Mouse (Mus musculus) lung, postnatal 25 days (tissue): ENCODE measurements at regions not wholly inside any gene's neighbourhood (a gene's known extent, or its start where the extent isn't known, plus 50 kb on each side); places are given as distances from the start of the nearest gene placed in this dataset.

ENCODE experiments used
- DNase-seq: peaks from one replicate; pipeline ENCODE4 v3.0.0; 2022; ENCODE audit warnings: low spot score

GRCm38 (mm10) chr9:63850316-63850693 lies 92.5 kb upstream of the Smad3 start:
- DNase-seq: peak; percentile 10

- DNase-seq: no peak
Observed at GRCm38 (mm10) chr9:63849564-63850315, 91.9 kb upstream of the Smad3 start.

DNA sequence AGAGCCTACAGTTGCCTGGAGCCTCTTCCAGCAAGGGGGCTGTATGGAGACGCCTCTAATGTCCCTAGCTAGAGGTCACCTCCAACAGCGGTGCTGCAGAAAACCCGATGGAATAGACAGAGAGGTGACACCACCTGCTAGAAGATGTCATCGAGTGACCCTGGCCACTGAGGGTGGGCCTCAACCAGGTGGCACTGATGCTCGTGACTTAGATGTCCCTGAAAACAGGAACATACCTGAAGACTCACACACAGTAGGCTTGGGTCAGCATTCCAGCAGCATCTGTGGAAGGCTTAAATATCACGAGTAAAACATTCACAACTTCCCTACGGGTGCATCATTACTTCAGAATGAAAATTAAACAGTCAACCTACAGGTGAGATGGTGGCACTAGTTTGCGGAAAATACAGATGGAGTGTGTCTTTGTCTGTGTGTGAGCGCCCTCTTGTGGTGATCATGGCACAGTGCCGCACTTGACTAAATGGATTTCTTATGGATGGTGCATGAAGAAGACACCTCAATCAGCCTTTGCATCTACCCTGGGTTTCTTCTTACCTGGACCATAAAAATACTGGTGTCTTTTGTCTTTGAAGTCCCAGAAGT lies 86.2 kb upstream of the Smad3 start:
- peak; percentile 77 for DNase-seq

- DNase-seq: no peak
Observed at GRCm38 (mm10) chr9:63843431-63843830, 85.6 kb upstream of the Smad3 start.

DNA sequence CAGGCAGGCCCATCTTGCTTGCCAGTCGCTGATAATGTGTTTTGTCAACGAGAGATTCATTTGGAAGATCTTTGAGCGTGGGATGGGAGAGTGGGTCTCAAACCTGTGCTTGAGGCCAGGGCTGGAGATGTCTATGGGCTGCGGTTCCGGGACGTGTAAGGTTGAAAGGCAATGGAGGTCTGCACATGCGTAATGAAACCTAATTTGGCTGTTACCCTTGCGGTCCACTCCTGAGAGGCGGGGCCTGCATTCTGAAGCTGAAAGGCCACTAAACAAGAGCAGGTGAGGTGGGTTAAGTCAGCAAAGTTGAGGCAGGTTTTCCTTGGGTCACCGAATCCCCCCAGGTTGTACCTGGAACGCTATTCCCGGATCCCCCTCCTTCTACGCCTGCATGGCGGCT lies 83.3 kb upstream of the Smad3 start:
- DNase-seq: no peak

- no peak for DNase-seq
Observed at GRCm38 (mm10) chr9:63838996-63839772, 81.4 kb upstream of the Smad3 start.

GRCm38 (mm10) chr9:63837552-63837951 lies 79.8 kb upstream of the Smad3 start:
- no peak for DNase-seq

DNA sequence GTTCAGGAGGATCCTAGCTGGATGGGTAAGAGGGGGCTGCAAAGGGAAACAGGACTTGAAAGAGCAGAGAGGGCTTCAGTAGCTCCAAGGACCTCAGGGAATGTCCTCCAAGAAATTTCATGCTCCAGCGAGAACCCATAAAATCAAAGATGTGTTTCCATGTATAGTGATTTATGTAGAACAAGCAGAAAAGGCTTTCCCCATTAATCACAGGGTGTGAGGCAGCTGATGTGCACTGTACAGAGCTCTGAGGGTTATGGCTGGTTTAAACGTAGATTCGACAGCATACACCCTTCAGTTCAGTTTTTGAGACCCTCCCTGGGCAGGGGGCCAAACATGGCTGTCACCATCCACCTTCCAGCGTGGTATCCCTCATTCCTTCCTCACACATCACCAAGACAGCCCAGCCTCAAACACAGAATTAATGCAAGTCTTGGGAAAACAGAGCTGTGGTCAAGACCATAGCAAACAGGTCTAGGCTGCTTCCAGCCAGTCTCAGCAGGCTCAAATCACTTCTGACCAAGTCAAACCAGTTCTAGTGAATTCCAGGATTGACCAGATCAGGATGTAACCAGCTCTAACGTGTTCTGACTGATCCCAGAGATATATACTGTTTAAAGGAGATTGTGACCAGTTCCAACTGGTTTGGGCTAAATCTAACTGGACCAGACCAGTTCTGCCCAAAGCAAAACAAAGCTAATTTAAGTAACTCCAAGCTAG lies 78.9 kb upstream of the Smad3 start:
- DNase-seq: no peak

- DNase-seq: no peak
Observed at GRCm38 (mm10) chr9:63836036-63836435, 78.2 kb upstream of the Smad3 start.

- DNase-seq: no peak
Observed at GRCm38 (mm10) chr9:63834416-63834815, 76.6 kb upstream of the Smad3 start.

DNA sequence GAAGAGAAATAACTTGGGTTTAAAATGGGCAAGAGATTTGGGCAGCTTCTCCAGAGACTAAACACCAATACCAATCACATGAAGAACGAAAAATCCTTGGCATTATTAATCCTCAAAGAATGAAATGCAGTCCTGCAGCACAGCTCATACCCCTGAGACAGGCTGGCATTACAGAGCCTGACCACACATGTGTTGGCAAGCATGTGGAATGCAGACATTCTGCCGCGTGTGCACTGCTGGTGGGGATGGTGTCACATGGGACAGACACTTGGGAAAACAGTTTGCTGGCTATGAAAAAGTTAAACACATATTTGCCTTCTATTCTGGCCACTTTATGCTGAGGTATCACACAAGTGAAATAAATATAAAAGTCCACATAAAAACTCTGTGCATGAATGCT lies 60.4 kb upstream of the Smad3 start:
- no peak for DNase-seq

- no peak for DNase-seq
Observed at GRCm38 (mm10) chr9:63816540-63816939, 58.7 kb upstream of the Smad3 start.

- no peak for DNase-seq
Observed at GRCm38 (mm10) chr9:63809901-63810587, 52.2 kb upstream of the Smad3 start.
